Mouse (Mus musculus): ENCODE results near the gene Aspa.

DNA sequence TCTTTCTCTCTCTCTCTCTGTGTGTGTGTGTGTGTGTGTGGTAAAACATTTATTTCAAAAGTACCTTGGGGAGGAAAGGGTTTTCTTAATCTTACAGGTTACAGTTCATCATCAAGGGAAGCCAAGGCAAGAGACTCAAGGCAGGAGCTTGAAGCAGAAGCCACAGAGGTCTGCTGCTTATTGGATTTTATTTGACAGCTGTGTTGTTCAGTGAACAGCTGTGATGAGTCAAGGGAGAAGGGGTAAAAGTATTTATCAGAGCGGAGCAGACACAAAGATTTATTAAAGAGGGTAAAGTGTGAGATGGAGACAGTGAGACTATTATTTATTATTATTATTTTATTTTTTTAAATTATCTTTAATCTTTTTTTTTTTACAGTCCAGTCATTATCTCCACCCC is 68.0 kb downstream of the Aspa start:
- TF ChIP-seq ZNF384 (IDR thresholded peaks at IDR 0.05; ENCODE audit: low read depth, low read length), result no peak
- no peak for TF ChIP-seq CHD2 (IDR thresholded peaks at IDR 0.05; ENCODE audit: low read depth, low read length)
- no peak for TF ChIP-seq MAFK (IDR thresholded peaks at IDR 0.05; ENCODE audit: insufficient read depth, low read depth, low read length)
- TF ChIP-seq ZC3H11A (IDR thresholded peaks at IDR 0.05; ENCODE audit: borderline replicate concordance, low read depth, low read length), result no peak
- TF ChIP-seq HCFC1 (IDR thresholded peaks at IDR 0.05; ENCODE audit: borderline replicate concordance, insufficient read depth, low read length), result no peak
